Mouse (Mus musculus) neural tube, embryonic 10.5 days (tissue): ENCODE data around the gene Grxcr1.

ENCODE experiments used
- DNase-seq: peaks from one replicate; pipeline ENCODE4 v3.0.0-alpha.2; 2017; ENCODE audit warnings: low spot score; ENCODE audit errors: extremely low spot score

The Grxcr1 gene

DNA sequence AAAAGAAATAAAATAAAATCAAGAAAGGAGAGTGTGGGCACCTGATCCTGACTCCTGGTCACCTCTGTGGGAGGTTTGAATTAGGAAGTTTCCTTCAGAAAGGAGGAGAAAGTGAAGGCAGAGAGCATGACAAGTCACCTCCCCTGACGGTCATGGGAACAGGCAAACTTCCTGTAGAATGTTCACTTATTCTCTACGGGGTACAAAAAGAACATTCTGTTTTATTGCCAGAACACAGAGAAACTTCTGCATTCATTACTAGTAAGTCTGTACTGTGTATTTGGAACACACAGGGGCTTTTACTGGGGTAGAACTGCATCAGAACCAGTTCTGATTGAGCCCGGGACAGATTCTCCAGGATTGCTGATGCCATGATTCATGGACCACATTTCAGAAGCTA lies 55.5 kb downstream of the Grxcr1 start:
- no peak for DNase-seq

DNA sequence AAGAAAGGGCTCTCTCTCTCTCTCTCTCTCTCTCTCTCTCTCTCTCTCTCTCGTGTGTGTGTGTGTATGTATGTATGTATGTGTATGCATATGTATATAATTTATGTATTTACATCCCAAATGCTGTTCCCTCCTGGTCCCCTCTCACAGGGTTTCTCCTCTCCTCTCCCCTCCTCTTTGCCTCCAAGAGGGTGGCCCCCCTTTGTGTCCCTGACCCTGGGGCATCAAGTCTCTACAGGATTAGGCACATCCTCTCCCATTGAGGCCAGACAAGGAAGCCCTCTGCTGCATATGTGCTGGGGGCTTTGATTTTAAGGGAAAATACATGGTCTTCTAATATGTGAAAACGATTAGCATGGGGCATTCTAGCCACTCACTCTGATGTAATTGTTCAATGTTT lies 61.5 kb downstream of the Grxcr1 start:
- DNase-seq = no peak

DNA sequence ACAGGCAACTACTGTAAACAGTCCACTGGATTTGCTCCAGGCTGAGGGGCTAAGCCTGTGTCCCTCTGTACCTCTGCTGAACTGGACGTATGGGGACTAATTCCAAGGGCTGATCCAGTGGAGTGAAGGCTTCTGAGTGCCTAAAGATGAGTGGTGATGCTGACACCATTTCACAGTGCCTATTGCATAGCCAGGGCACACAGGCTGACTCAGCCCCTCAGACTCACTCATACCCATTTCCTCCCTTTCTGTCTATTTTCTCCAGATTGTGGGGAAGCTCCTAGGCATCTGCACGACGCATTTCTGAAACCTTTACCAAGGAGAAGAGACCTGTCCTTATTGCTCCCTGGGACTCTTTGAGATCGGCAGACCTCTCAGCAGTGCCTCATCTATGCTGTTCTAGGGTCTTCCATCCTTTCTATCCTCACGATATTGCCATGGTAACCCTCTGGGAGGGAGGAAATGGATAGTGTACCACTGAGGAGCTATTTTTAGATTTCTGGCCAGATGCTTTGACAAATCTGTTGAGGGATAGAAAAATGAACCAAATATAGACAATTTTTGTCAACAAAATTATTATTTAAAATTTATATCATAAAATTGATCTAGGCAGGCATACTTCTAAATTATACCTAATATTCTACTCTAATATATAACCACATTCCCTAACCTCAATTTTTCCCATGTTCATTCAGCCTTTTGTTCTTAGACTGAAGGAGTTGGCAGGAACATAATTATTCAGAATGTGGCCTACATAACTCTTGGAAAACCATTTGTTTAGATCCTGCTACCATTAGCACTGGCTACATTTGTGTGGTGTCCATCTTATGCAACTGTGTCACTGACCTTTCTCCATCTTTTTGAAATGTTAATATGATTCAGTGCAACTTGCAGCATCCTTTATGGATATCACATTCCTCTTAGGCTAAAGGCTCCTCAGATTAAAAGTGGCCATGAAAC lies 66.3 kb downstream of the Grxcr1 start:
- no peak for DNase-seq

DNA sequence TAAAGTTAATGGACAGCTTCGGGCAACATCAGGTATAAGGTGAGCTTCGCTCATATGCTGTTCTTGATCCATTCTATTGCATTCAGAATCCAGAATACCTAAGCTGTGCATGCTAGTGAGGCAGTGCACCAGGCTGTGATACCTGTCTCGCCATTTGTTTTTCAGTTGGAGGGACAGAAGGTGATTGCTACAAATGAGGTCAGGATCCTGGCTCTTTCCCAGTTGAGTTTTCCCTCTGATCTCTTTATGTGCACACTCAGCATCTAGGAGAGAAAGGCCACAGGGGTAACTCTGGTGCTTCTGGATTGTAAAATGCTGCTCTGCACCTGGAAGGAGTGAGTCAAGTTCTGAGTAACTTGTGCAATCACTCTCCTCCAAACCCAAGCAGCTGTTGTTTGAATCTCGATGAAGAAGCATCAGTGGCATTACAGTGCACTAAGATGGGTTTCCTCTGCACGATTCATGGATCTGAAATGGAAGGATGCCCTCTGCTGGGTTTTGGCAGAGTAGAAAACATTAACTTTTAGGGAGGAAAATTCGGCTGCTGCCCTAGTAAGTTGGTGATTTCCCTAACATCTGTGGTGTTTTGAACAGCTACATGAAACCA lies 80.9 kb downstream of the Grxcr1 start:
- DNase-seq = no peak

DNA sequence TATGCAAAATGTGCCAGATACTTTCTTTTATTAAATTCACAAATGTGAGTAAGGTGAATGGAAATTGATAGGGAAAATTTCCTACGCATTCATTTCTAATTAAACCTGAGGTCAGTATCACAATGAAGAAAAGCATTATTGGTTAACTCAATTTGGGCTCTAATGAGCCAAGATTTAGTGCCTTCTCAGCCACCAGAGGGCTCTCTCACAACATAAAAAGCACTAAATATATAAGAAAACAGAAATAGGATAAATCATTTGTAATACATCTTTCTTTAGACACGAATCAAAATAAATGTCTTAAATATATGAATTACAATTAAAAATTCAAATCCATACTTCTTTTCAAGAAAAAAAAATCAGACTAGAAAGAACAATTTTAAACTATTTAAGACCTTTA lies 89.2 kb downstream of the Grxcr1 start:
- no peak for DNase-seq

DNA sequence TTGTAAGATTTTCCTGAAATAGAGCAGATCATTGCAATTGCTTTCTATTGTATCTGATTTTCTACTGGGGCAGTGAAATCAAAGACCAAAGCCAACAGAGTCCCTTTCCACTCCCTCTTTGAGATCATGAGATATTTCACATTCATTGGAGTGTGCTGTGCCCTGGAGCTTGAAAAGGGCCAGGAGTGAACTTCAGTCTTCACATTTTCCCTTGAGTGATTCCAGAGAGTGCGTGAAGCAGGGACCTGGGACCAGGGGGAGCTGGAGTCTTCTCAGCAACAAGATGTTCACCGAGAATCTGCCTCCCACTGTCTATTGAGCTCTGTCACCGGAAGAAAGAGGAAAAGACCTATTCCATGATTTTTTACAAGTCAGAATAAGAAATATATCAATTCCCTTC lies 91.2 kb downstream of the Grxcr1 start:
- no peak for DNase-seq

DNA sequence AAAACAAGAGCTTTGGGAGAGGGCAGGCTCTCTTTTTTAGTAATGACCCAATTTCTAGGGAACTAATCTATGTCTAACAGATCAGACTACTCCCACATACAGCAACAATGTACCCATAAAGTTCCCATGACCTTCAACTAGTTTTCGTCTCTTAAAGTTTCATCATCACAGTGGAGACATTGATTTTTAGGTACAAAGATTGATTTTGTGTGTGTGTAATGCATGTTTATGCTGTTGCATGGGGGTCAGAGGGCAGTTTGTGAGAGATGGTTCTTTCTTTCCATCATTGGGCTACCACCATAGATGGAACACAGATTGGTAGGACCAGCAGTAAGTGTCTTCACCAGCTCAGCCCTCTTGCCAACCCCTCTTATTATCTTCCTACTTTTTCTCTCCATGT lies 93.8 kb downstream of the Grxcr1 start:
- DNase-seq = no peak

DNA sequence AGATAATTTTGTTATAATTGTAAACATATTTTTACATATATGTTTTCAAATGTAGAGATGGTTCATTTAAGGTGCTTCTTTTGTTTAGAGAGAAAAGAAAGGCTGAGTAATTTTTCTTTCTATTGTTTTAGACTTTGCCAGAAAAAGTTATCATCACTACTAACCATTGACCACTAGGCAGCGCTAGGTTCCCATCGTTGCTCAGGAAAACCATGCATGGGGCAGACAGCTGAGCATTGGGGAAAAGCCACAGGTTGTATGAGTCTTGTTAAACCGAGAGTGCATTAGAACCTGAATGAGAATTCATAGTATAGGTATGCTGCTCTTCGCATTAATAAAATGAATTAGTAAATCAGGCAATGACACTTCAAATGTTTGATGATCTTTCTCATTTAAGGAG lies 96.8 kb downstream of the Grxcr1 start:
- DNase-seq = peak; percentile 24

DNA sequence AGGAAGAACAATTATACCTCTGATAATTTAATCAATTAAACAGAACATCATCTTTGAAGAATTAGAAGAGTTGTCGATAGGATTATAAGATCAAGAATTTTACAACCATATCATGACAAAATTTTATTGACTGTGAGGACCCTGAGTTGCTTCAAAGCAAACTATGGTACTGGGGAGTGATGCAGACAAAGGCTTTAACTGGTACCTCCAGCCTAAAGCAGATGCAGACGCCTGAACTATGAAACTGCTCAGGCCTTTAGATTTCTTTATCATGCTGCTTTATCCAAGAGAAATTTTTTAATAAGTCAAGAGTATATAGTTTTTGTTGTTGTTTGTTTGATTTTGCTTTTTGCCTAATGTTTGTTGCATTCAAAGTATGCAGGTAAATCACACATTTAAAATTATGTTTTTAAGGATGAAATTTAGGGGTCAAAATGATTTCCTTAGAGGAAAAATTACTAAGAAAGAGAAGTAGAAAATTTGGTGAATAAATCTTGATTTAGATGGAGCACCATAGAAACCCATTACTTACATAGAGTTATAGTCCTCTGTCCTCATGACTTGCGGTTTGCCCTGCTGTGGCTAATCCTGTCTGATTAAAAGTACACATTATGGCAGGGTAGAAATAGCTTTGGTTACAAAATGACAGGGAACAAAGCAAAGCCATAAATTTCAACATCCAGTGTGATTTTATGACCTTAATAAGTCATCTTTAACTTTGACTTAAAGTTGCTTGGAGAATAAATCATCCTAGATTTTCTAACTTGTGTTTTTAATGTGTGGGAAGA lies 97.4 kb downstream of the Grxcr1 start:
- no peak for DNase-seq

DNA sequence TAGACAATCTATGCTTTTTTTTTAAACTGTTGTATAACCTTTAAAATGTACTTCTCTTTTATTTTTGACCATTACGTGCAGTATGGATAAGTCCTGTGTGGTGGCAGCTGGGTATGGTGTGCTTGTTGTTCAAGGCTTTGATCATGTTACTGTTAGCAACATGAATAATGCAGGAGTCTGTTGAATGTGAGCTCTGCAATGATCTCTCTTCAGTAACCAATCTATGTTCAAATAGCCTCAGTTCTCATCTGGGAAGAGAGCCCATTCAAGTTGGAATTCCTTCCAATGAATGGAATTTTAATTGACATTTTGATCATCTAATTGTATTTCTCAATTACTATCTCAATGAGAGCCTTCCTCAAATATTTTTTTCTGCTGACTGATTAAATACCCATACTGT lies 115.2 kb downstream of the Grxcr1 start:
- DNase-seq = no peak

DNA sequence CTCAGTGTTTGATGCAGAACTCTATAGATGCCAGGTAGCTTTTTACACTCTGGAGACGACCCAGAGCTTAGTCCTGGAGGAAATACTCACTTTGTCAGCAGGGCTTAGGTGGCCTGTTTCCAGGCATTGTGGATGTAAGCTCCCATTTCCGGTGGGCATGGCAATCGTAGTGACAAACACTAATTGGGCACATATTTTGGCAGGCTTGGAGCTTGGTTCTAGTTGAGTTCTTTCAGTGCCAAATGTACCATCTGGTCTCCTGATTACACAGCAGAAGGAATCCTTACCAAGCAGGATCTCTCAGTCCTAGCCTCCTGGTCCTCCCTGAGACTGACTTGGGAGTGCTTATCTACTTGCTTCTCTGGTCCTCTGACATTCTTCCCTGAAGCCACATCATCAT lies 118.3 kb downstream of the Grxcr1 start:
- no peak for DNase-seq

DNA sequence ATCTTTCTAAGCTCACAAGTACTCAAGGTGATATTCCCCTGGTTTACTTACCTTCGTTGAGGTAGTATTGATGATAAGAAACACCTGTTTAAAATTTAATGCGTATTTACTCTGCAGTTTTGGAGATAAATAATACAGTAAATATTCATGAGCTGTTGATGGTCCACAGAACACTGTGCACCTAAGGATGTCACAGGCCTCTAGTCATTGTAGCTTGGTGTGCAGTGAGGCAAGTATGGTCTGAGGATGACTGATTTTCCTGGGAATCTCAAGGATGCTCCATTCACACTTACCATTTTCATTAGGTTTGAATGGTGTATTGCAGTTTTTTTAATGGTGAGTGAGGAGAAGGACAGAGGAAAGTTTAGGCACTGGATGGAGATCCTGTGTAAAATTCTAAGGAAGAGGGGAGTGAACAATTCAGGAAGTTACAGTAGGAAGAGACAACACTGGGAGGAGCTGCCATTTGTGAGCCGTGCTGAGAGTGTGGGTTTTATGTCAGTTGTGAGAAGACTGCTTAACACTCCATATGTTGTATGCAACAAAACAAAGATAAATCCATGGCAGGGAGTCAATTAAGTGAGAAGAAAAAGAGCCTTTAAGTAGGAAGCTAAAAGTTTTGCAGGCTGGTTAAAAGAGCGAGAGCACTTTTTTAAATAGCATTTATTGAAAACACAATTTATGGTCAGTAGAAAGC lies 118.9 kb downstream of the Grxcr1 start:
- DNase-seq = no peak

DNA sequence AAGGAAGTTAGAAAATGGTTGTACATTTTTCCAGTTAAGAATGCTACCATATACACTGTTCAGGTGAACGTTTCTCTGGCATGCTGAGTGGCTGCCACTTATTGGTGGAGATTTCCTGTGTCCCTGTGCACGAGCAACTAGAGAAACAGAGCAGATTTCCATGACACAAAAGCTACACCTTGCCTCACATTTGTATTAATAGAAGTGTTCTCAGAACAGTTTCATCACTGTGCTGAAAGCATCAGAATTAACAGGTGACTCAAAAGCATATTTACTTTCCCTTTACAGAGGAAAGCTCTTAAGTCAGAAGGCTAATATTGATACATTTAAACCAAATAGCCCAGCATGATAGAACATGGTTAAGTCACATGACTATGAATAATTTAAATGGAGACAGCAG lies 130.9 kb downstream of the Grxcr1 start:
- DNase-seq = no peak

DNA sequence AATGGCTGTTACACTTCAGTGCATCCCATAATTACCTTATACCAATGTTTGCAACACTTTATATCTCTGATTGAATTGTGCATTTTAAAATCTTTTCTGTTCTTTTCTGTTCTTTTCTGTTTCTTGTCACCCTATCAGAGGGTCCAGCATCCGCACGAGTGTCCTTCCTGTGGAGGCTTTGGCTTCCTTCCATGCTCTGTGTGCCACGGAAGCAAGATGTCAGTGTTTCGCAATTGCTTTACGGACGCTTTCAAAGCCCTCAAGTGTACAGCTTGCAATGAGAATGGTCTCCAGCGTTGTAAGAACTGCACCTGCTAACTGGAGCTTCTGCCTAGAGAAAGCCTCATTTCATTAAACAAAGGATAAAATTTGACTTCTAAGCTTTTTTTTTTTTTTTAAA lies 134.3 kb downstream of the Grxcr1 start:
- no peak for DNase-seq
